Mouse (Mus musculus): ENCODE results near the gene Pigp. TPM values are rescaled to one million over a fixed set of nuclear protein-coding genes. Genes with fewer than 3 reads are reported as not detected.

Gene Pigp
- 73.2 and 74.0 TPM in 2 replicates for polyA plus RNA-seq (2014; fragmentation: Nextera tagmentation; extraction: Ambion mirVana)

GRCm38 (mm10) chr16:94371301-94371931 is at the start of gene Pigp:
Gene Pigp (minus strand): TSS chr16:94371842.
- Histone ChIP-seq H3K36me3 (ENCODE audit: insufficient read depth) (0 out of 2 replicates have a peak, but pooled peaks cover 6% of the 10 kb centered on the region), H3K27me3 (ENCODE audit: insufficient read depth, low read length) (no peaks in the 10 kb centered on the region), H3K4me1 (ENCODE audit: insufficient read depth) (peaks cover 10% of the 10 kb centered on the region; the same call in 1 of the 2 replicates), H3K4me2 (peak within 1 kb of the TSS; percentile 85), H3K9me3 (ENCODE audit: low read depth, low read length) (no peaks in the 10 kb centered on the region), H3K27ac (ENCODE audit: low read depth) (peak within 1 kb of the TSS; percentile 96), H3K4me3 (ENCODE audit: low read depth, low read length) (peak within 1 kb of the TSS; percentile 94), H3K9ac (peak within 1 kb of the TSS; percentile 92)
- under 1% methylated on average over 33 of the region's 43 CpGs for WGBS
- ATAC-seq (ENCODE audit: insufficient read depth) (peak; percentile 78), DNase-seq (peak; percentile 77)
- peak; percentile 42 for TF ChIP-seq CTCF (IDR thresholded peaks at IDR 0.05; ENCODE audit: low read depth)

- Histone ChIP-seq H3K4me3 (ENCODE audit: low read depth, low read length) (no peak overlapping the region), H3K4me2 (no peak overlapping the region), H3K27ac (ENCODE audit: low read depth) (no peak overlapping the region), H3K4me1 (ENCODE audit: insufficient read depth) (no peaks in the 10 kb centered on the region), H3K9ac (no peak overlapping the region), H3K36me3 (ENCODE audit: insufficient read depth) (peaks cover 87% of the 10 kb centered on the region), H3K9me3 (ENCODE audit: low read depth, low read length) (peaks cover 5% of the 10 kb centered on the region; the same call in 1 of the 2 replicates), H3K27me3 (ENCODE audit: insufficient read depth, low read length) (no peaks in the 10 kb centered on the region)
- DNase-seq: peak; percentile 28
- 92% methylated on average over 3 of the region's 3 CpGs for WGBS
- ATAC-seq (ENCODE audit: insufficient read depth): no peak
- TF ChIP-seq CTCF (IDR thresholded peaks at IDR 0.05; ENCODE audit: low read depth): peak; percentile 55
Measured at GRCm38 (mm10) chr16:94420498-94420897, 48.9 kb upstream of the Pigp start.

GRCm38 (mm10) chr16:94414151-94414550 is 42.5 kb upstream of the Pigp start:
- Histone ChIP-seq H3K4me1 (ENCODE audit: insufficient read depth) (no peaks in the 10 kb centered on the region), H3K9me3 (ENCODE audit: low read depth, low read length) (no peaks in the 10 kb centered on the region), H3K9ac (no peak overlapping the region), H3K27ac (ENCODE audit: low read depth) (no peak overlapping the region), H3K36me3 (ENCODE audit: insufficient read depth) (peaks cover 65% of the 10 kb centered on the region), H3K4me2 (no peak overlapping the region), H3K4me3 (ENCODE audit: low read depth, low read length) (no peak overlapping the region), H3K27me3 (ENCODE audit: insufficient read depth, low read length) (no peaks in the 10 kb centered on the region)
- TF ChIP-seq CTCF (IDR thresholded peaks at IDR 0.05; ENCODE audit: low read depth): no peak
- WGBS: 87% methylated on average over 6 of the region's 6 CpGs
- no peak for DNase-seq
- no peak for ATAC-seq (ENCODE audit: insufficient read depth)

DNA sequence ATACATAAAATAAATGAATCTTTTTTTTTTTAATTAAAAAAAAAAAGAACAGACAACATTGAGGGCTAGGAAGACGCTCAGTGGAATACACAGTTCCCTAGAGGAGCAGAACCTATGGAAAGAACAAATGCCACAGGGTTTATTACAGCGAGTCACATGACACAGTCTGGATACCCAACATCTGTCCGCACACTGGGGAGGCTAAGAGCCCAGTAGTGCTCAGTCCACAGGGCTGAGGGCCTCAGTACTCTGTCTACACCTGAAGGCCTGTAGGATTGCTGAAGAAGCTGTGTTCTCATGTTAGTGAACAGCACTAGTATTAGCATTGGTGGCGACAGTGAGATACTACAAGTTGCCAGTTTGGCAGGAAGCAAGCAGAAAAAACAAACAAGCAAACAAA is 41.1 kb upstream of the Pigp start:
- ATAC-seq (ENCODE audit: insufficient read depth): no peak
- 90% methylated on average over 4 of the region's 4 CpGs for WGBS

GRCm38 (mm10) chr16:94412198-94412597 is 40.6 kb upstream of the Pigp start:
- 67% methylated on average over 2 of the region's 2 CpGs for WGBS
- no peak for DNase-seq
- no peaks in the 10 kb centered on the region for H3K9me3 ChIP-seq (ENCODE audit: low read depth, low read length)
- peaks cover 58% of the 10 kb centered on the region for H3K36me3 ChIP-seq (ENCODE audit: insufficient read depth)
- no peaks in the 10 kb centered on the region for H3K27me3 ChIP-seq (ENCODE audit: insufficient read depth, low read length)
- H3K9ac ChIP-seq: no peak overlapping the region
- no peak overlapping the region for H3K4me3 ChIP-seq (ENCODE audit: low read depth, low read length)
- no peak overlapping the region for H3K27ac ChIP-seq (ENCODE audit: low read depth)
- no peak for ATAC-seq (ENCODE audit: insufficient read depth)
- H3K4me2 ChIP-seq: no peak overlapping the region
- no peak for TF ChIP-seq CTCF (IDR thresholded peaks at IDR 0.05; ENCODE audit: low read depth)
- no peaks in the 10 kb centered on the region for H3K4me1 ChIP-seq (ENCODE audit: insufficient read depth)

More for the DNA sequence above, 41.1 kb upstream of the Pigp start:
- Histone ChIP-seq H3K27me3 (ENCODE audit: insufficient read depth, low read length) (no peaks in the 10 kb centered on the region), H3K4me2 (no peak overlapping the region), H3K4me1 (ENCODE audit: insufficient read depth) (no peaks in the 10 kb centered on the region), H3K4me3 (ENCODE audit: low read depth, low read length) (no peak overlapping the region), H3K36me3 (ENCODE audit: insufficient read depth) (peaks cover 55% of the 10 kb centered on the region), H3K9me3 (ENCODE audit: low read depth, low read length) (no peaks in the 10 kb centered on the region), H3K9ac (no peak overlapping the region), H3K27ac (ENCODE audit: low read depth) (no peak overlapping the region)
- DNase-seq: no peak
- TF ChIP-seq CTCF (IDR thresholded peaks at IDR 0.05; ENCODE audit: low read depth): no peak

DNA sequence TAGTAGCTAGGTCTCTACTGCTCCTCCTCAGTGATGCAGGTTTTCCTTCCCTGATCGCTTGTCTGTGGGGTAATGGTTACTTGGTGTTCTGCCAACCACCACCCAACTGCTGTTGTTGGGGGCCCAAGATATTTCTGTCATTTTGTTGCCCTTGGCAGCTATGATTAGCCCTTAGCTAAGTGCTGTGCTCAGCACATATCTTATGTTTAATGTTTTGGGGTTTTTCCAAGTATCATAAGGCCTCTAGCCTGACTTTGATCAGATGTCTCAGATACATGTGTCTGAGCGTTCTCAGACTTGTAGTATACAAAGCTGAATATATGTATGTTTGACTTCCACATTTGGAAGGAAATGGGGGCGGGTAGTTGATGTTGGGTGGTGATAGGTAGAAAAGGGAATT is 39.6 kb upstream of the Pigp start:
- Histone ChIP-seq H3K27ac (ENCODE audit: low read depth) (no peak overlapping the region), H3K4me3 (ENCODE audit: low read depth, low read length) (no peak overlapping the region), H3K4me2 (no peak overlapping the region), H3K9me3 (ENCODE audit: low read depth, low read length) (no peaks in the 10 kb centered on the region), H3K36me3 (ENCODE audit: insufficient read depth) (peaks cover 59% of the 10 kb centered on the region), H3K4me1 (ENCODE audit: insufficient read depth) (no peaks in the 10 kb centered on the region), H3K27me3 (ENCODE audit: insufficient read depth, low read length) (no peaks in the 10 kb centered on the region), H3K9ac (no peak overlapping the region)
- TF ChIP-seq CTCF (IDR thresholded peaks at IDR 0.05; ENCODE audit: low read depth): no peak
- ATAC-seq (ENCODE audit: insufficient read depth): 0 out of 2 replicates have a peak, but pooled peaks have one; percentile 28
- DNase-seq: peak; percentile 28
- WGBS: 62% methylated on average over 3 of the region's 3 CpGs

DNA sequence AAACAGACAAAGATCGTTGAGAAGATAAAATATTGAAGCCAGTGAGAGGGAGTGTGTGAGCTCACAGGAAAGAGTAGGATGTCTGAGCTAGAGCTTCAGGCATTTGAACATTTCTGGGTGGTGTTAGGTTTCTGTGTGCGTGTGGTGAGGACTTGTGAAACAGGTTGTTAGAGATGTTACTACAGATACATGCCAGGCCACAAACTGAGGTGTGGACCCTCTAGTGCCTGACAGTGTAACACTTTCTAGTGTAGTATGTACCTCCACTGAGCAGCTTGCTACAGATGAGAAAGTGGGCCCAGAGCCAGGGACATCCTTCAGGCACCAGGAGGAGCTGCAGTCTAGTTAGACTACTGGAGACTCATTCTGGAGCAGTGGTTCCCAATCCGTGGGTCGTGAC is 30.5 kb upstream of the Pigp start:
- peaks cover 34% of the 10 kb centered on the region for H3K36me3 ChIP-seq (ENCODE audit: insufficient read depth)
- H3K9me3 ChIP-seq (ENCODE audit: low read depth, low read length): no peaks in the 10 kb centered on the region
- ATAC-seq (ENCODE audit: insufficient read depth) (peak; percentile 35; the same call in 1 of the 2 replicates), DNase-seq (peak; percentile 10)
- peak; percentile 20; the same call in 1 of the 2 replicates for TF ChIP-seq CTCF (IDR thresholded peaks at IDR 0.05; ENCODE audit: low read depth)
- H3K4me1 ChIP-seq (ENCODE audit: insufficient read depth): no peaks in the 10 kb centered on the region
- no peaks in the 10 kb centered on the region for H3K27me3 ChIP-seq (ENCODE audit: insufficient read depth, low read length)
- no peak overlapping the region for H3K4me2 ChIP-seq
- H3K4me3 ChIP-seq (ENCODE audit: low read depth, low read length): no peak overlapping the region
- H3K9ac ChIP-seq: no peak overlapping the region
- H3K27ac ChIP-seq (ENCODE audit: low read depth): no peak overlapping the region
- WGBS: 68% methylated on average over 4 of the region's 4 CpGs

Data from lung, embryonic 14.5 days (tissue).